Mouse (Mus musculus) midbrain, postnatal 0 days (tissue): ENCODE measurements around the gene Akr1b7. TPM values are rescaled to one million over a fixed set of nuclear protein-coding genes. Genes with fewer than 3 reads are reported as not detected.
A peak's percentile ranks its signal among the peaks of the same experiment; 100 is the strongest.
"Not testable (repeated sequence)": the region's sequence is repeated elsewhere in the genome, so short reads cannot be mapped to it uniquely, and the experiment has no call there.

ENCODE experiments used
- ATAC-seq: fragments of 200-750 bp; cut with Nextera tagmentation; 2 replicates; pipeline ENCODE4 v1.8.0; 2017; ENCODE audit warnings: moderate number of reproducible peaks, mild to moderate bottlenecking, moderate TSS enrichment, moderate library complexity; ENCODE audit not compliant: low FRiP score
- DNase-seq: peaks from one replicate; pipeline ENCODE4 v3.0.0-alpha.2; 2015; ENCODE audit warnings: low spot score
- H3K27ac ChIP-seq: fragments of 300-500 bp; sonication (generic); 2 replicates; pipeline ENCODE4 v1.5.1; 2014; ENCODE audit warnings: low read depth, mild to moderate bottlenecking, low read length, mixed read lengths
- H3K27me3 ChIP-seq: fragments of 300-500 bp; sonication (generic); 2 replicates; pipeline ENCODE4 v1.6.1; 2014; ENCODE audit warnings: low read length, control low read depth, mixed read lengths; ENCODE audit not compliant: insufficient read depth
- H3K36me3 ChIP-seq: fragments of 300-500 bp; sonication (generic); 2 replicates; pipeline ENCODE4 v1.6.1; 2014; ENCODE audit warnings: low read length, control low read depth, mixed read lengths; ENCODE audit not compliant: insufficient read depth
- H3K4me1 ChIP-seq: fragments of 300-500 bp; sonication (generic); 2 replicates; pipeline ENCODE4 v1.6.1; 2014; ENCODE audit warnings: mild to moderate bottlenecking, control low read depth, antibody characterized with exemption, low read length, mixed read lengths; ENCODE audit not compliant: insufficient read depth
- H3K4me2 ChIP-seq: fragments of 300-500 bp; sonication (generic); 2 replicates; pipeline ENCODE4 v1.6.1; 2014; ENCODE audit warnings: low read depth, mild to moderate bottlenecking, low read length, mixed read lengths; ENCODE audit not compliant: poor library complexity, severe bottlenecking
- H3K4me3 ChIP-seq: fragments of 300-500 bp; sonication (generic); 2 replicates; pipeline ENCODE4 v1.5.1; 2014; ENCODE audit warnings: low read depth, mild to moderate bottlenecking, low read length, moderate library complexity
- H3K9ac ChIP-seq: fragments of 300-500 bp; sonication (generic); replicated peaks from 2 replicates; pipeline ENCODE4 v1.6.1; 2014; ENCODE audit warnings: mild to moderate bottlenecking, low read length, moderate library complexity, mixed read lengths; ENCODE audit not compliant: poor library complexity, severe bottlenecking
- H3K9me3 ChIP-seq: fragments of 300-500 bp; sonication (generic); 2 replicates; pipeline ENCODE4 v1.6.1; 2016; ENCODE audit warnings: low read length, control low read depth
- CTCF ChIP-seq: IDR thresholded peaks from 2 replicates; pipeline ENCODE4 v1.5.1; 2016; ENCODE audit warnings: antibody characterized with exemption, mild to moderate bottlenecking
- WGBS: fragments of 180-500 bp; shearing (Covaris S2); extraction: QIAGEN DNeasy Blood & Tissue Kit; methylation state at CpG from one replicate; pipeline ENCODE4 v1.1.7; 2014; 5-methylcytosine and 5-hydroxymethylcytosine counted together
- polyA plus RNA-seq: library from polyadenylated mRNA; unstranded; fragments of >200 nt; fragmentation: Nextera tagmentation; extraction: Ambion mirVana; gene quantifications from 2 replicates; pipeline ENCODE4 v1.2.1, GENCODE M21; 2015
- total RNA-seq: library from RNA; depleted of rRNA; stranded (reverse); fragments of >200 nt; gene quantifications from 2 replicates; pipeline ENCODE4 v1.2.3, GENCODE M21; 2014; rRNA removed

Akr1b7 gene
- total RNA-seq = not detected in 2 replicates
- 0.20 TPM in 1 of 2 replicates, not detected in the other for polyA plus RNA-seq

- WGBS = 84% methylated on average over 6 of the region's 6 CpGs
- Histone ChIP-seq H3K27ac (no peak within 1 kb of the TSS), H3K4me3 (no peak within 1 kb of the TSS), H3K36me3 (no peaks in the 10 kb centered on the region), H3K9me3 (no peaks in the 10 kb centered on the region), H3K27me3 (no peaks in the 10 kb centered on the region), H3K4me1 (no peaks in the 10 kb centered on the region), H3K9ac (no peak within 1 kb of the TSS), H3K4me2 (no peak within 1 kb of the TSS)
- DNase-seq (no peak), ATAC-seq (no peak)
- no peak for TF ChIP-seq CTCF
These were observed at the start of gene Akr1b7 for GRCm38 (mm10) chr6:34412023-34412422. Gene Akr1b7, plus strand, starts transcription at chr6:34412334.

GRCm38 (mm10) chr6:34364217-34365136, 47.7 kb upstream of the Akr1b7 start:
- no peaks in the 10 kb centered on the region for H3K27me3 ChIP-seq
- H3K4me1 ChIP-seq = no peaks in the 10 kb centered on the region
- H3K4me3 ChIP-seq = no peak overlapping the region
- no peak for DNase-seq
- no peaks in the 10 kb centered on the region for H3K36me3 ChIP-seq
- no peak overlapping the region for H3K27ac ChIP-seq
- no peaks in the 10 kb centered on the region for H3K9me3 ChIP-seq
- ATAC-seq = no peak
- H3K9ac ChIP-seq = no peak overlapping the region
- 86% methylated on average over 12 of the region's 12 CpGs for WGBS
- no peak; the same call in 1 of the 2 replicates for TF ChIP-seq CTCF
- H3K4me2 ChIP-seq = no peak overlapping the region

- Histone ChIP-seq H3K27ac (no peak overlapping the region), H3K27me3 (no peaks in the 10 kb centered on the region), H3K36me3 (no peaks in the 10 kb centered on the region), H3K9ac (no peak overlapping the region), H3K9me3 (no peaks in the 10 kb centered on the region), H3K4me3 (no peak overlapping the region), H3K4me1 (no peaks in the 10 kb centered on the region), H3K4me2 (no peak overlapping the region)
- ATAC-seq (no peak), DNase-seq (no peak)
- WGBS = 82% methylated on average over 9 of the region's 9 CpGs
- TF ChIP-seq CTCF = no peak
These were observed 44.1 kb upstream of the Akr1b7 start for GRCm38 (mm10) chr6:34367998-34368397.

GRCm38 (mm10) chr6:34370081-34370480, 42.1 kb upstream of the Akr1b7 start:
- 86% methylated on average over 8 of the region's 8 CpGs for WGBS
- Histone ChIP-seq H3K9ac (no peak overlapping the region), H3K9me3 (no peaks in the 10 kb centered on the region), H3K4me1 (no peaks in the 10 kb centered on the region), H3K27ac (no peak overlapping the region), H3K36me3 (no peaks in the 10 kb centered on the region), H3K27me3 (no peaks in the 10 kb centered on the region), H3K4me3 (no peak overlapping the region), H3K4me2 (no peak overlapping the region)
- DNase-seq = no peak
- ATAC-seq = no peak
- no peak for TF ChIP-seq CTCF

DNA sequence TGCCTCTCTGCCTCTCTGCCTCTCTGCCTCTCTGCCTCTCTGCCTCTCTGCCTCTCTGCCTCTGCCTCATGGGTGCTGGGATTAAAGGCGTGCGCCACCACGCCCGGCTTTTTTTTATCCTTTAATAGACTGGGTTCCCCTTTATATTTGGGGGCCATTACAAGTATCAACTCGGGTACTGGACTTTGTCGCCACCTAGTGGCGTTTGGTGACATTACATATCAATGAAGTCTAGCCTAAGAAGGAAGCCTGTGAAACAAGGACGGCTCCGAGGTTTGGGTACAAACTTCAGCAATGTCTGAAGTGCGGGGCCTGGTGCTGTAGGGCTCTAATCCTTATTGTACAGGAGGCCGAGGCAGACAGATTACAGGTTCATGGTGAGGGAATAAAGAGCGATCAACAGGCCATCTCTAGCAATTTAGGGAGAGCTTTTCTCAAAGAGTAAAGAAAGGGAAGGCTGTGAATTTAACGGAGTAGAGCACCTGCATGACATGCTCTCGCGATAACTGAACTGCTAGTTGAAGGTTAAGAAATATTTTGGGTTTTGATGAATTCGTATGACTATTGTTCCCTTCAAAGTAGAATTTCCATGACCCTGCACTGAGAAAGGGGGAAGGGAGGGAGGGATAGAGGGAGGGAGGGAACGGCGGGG, 40.3 kb upstream of the Akr1b7 start:
- no peak for ATAC-seq
- DNase-seq = peak; percentile 86
- H3K4me2 ChIP-seq = peak overlapping the region; percentile 16
- no peak overlapping the region for H3K4me3 ChIP-seq
- H3K27ac ChIP-seq = no peak overlapping the region
- H3K9me3 ChIP-seq = no peaks in the 10 kb centered on the region
- no peaks in the 10 kb centered on the region for H3K36me3 ChIP-seq
- H3K27me3 ChIP-seq = no peaks in the 10 kb centered on the region
- WGBS = 24% methylated on average over 18 of the region's 18 CpGs
- no peaks in the 10 kb centered on the region for H3K4me1 ChIP-seq
- no peak overlapping the region for H3K9ac ChIP-seq
- TF ChIP-seq CTCF = peak; percentile 82

DNA sequence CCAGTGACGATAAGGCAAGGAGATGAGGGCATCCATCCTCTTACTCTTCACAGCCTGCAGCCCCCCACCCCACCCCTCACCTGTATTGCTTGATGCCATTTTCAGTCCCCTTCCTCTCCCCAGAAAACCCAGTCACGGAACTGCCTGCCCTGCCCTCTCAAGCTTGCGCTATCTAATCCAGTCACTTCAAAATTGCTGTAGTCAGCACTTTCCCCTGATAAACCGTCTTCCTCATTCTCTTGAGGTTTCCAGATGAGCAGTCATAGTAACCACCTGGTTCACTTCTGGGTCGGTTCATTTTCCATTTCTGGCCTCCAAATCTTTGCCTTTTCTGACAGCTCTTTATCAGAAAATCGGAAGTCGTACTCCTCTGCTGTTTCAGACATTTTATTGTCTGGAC, 38.3 kb upstream of the Akr1b7 start:
- H3K27me3 ChIP-seq = no peaks in the 10 kb centered on the region
- H3K4me3 ChIP-seq = no peak overlapping the region
- DNase-seq (no peak), ATAC-seq (no peak)
- no peak overlapping the region for H3K4me2 ChIP-seq
- H3K36me3 ChIP-seq = no peaks in the 10 kb centered on the region
- no peaks in the 10 kb centered on the region for H3K4me1 ChIP-seq
- H3K27ac ChIP-seq = no peak overlapping the region
- no peak overlapping the region for H3K9ac ChIP-seq
- H3K9me3 ChIP-seq = no peaks in the 10 kb centered on the region
- TF ChIP-seq CTCF = no peak
- WGBS = 83% methylated on average over 7 of the region's 7 CpGs

DNA sequence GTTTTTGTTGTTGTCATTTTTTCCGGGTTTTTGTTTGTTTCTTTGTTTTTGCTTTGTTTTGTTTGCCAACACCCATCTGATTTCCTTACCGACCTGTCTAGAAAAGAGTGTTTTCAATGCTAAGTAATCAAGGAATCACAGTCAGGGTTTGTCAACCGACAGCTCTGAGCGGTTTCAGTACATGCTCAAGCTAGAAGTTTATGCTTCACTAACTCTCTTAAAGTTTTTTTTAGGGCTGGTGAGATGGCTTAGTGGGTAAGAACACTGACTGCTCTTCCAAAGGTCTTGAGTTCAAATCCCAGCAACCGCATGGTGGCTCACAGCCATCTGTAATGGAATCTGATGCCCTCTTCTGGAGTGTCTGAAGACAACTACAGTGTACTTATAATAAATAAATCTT, 36.2 kb upstream of the Akr1b7 start:
- not testable (repeated sequence) for ATAC-seq, H3K4me2 ChIP-seq, H3K27ac ChIP-seq, H3K9me3 ChIP-seq, H3K4me3 ChIP-seq, H3K27me3 ChIP-seq, H3K9ac ChIP-seq, DNase-seq, H3K36me3 ChIP-seq, H3K4me1 ChIP-seq
- WGBS = 77% methylated on average over 5 of the region's 5 CpGs
